Mouse (Mus musculus): ENCODE measurements at regions not wholly inside any gene's neighbourhood (a gene's known extent, or its start where the extent isn't known, plus 50 kb on each side); places are given as distances from the start of the nearest gene placed in this dataset.
A peak's percentile ranks its signal among the peaks of the same experiment; 100 is the strongest.
"Not testable (repeated sequence)": the region's sequence is repeated elsewhere in the genome, so short reads cannot be mapped to it uniquely, and the experiment has no call there.

- not testable (repeated sequence) for H3K4me3 ChIP-seq (ENCODE audit: low read depth, low read length); H3K4me2 ChIP-seq (replicated peaks; ENCODE audit: low read depth, low read length); H3K27me3 ChIP-seq (ENCODE audit: control insufficient read depth, insufficient read depth, low read length); H3K9ac ChIP-seq (ENCODE audit: low read depth, low read length); H3K9me3 ChIP-seq (ENCODE audit: control insufficient read depth, low read length); DNase-seq (ENCODE audit: low spot score); H3K27ac ChIP-seq (ENCODE audit: low read depth, low read length); ATAC-seq (ENCODE audit: low FRiP score); H3K36me3 ChIP-seq (ENCODE audit: control insufficient read depth, insufficient read depth, low read length); H3K4me1 ChIP-seq (replicated peaks; ENCODE audit: control insufficient read depth, insufficient read depth, low read length)
- WGBS = 89% methylated on average over 6 of the region's 6 CpGs
Measured at GRCm38 (mm10) chr13:50906431-50906830, 194.2 kb upstream of the Spin1 start.

GRCm38 (mm10) chr13:50906910-50907309 is 193.8 kb upstream of the Spin1 start:
- 81% methylated on average over 1 of the region's 1 CpGs for WGBS
- Histone ChIP-seq H3K9ac (ENCODE audit: low read depth, low read length) (no peak overlapping the region), H3K4me1 (replicated peaks; ENCODE audit: control insufficient read depth, insufficient read depth, low read length) (no peaks in the 10 kb centered on the region), H3K27ac (ENCODE audit: low read depth, low read length) (no peak overlapping the region), H3K4me2 (replicated peaks; ENCODE audit: low read depth, low read length) (no peak overlapping the region), H3K36me3 (ENCODE audit: control insufficient read depth, insufficient read depth, low read length) (no peaks in the 10 kb centered on the region), H3K9me3 (ENCODE audit: control insufficient read depth, low read length) (no peaks in the 10 kb centered on the region), H3K4me3 (ENCODE audit: low read depth, low read length) (no peak overlapping the region), H3K27me3 (ENCODE audit: control insufficient read depth, insufficient read depth, low read length) (no peaks in the 10 kb centered on the region)
- ATAC-seq (ENCODE audit: low FRiP score) (no peak), DNase-seq (ENCODE audit: low spot score) (no peak)

DNA sequence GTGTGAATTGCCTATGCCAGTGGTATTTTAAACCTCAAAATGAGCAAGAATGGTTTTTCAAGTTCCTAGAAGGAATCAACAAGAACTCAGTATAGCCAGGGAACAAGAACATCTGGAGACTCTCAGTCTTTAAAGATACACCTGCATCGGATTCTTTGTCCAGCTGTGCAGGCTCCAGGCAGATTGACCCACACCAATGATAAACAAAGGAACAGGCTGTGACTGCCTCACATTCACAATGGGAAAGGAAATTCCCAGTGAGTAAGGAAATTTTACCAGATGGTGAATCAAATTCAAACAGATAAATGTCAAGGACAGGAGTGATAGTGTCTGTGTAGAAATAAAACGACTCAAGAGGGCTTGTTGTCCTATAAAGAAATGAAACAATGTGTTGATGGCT is 187.9 kb upstream of the Spin1 start:
- H3K9me3 ChIP-seq (ENCODE audit: control insufficient read depth, low read length); H3K4me1 ChIP-seq (replicated peaks; ENCODE audit: control insufficient read depth, insufficient read depth, low read length); H3K27ac ChIP-seq (ENCODE audit: low read depth, low read length); ATAC-seq (ENCODE audit: low FRiP score); H3K27me3 ChIP-seq (ENCODE audit: control insufficient read depth, insufficient read depth, low read length); DNase-seq (ENCODE audit: low spot score); H3K9ac ChIP-seq (ENCODE audit: low read depth, low read length); H3K4me2 ChIP-seq (replicated peaks; ENCODE audit: low read depth, low read length); H3K36me3 ChIP-seq (ENCODE audit: control insufficient read depth, insufficient read depth, low read length); H3K4me3 ChIP-seq (ENCODE audit: low read depth, low read length): not testable (repeated sequence)
- WGBS = 72% methylated on average over 2 of the region's 2 CpGs

DNA sequence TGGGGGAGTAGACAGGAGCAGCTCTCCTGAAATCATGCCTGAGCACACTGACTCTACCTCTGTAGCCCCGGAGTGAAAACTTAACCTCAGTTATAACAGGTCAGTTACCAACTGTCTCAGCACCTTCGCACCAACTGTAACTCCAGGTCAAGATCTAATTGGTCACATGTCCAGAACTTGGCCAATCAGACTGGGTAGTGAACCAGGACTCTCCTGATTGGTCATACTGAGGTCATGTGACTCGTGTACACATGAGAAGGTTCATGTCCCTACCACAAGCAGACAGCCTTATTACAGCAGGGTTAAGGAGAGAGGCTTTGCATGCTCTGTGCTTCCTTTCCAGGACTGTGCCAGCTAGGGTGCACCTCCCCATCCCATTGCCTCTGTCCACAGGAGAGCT is 166.7 kb upstream of the Spin1 start:
- 92% methylated on average over 3 of the region's 3 CpGs for WGBS
- not testable (repeated sequence) for H3K27ac ChIP-seq (ENCODE audit: low read depth, low read length); H3K9ac ChIP-seq (ENCODE audit: low read depth, low read length); H3K36me3 ChIP-seq (ENCODE audit: control insufficient read depth, insufficient read depth, low read length); DNase-seq (ENCODE audit: low spot score); H3K4me1 ChIP-seq (replicated peaks; ENCODE audit: control insufficient read depth, insufficient read depth, low read length); H3K27me3 ChIP-seq (ENCODE audit: control insufficient read depth, insufficient read depth, low read length); H3K9me3 ChIP-seq (ENCODE audit: control insufficient read depth, low read length); H3K4me3 ChIP-seq (ENCODE audit: low read depth, low read length); ATAC-seq (ENCODE audit: low FRiP score); H3K4me2 ChIP-seq (replicated peaks; ENCODE audit: low read depth, low read length)

DNA sequence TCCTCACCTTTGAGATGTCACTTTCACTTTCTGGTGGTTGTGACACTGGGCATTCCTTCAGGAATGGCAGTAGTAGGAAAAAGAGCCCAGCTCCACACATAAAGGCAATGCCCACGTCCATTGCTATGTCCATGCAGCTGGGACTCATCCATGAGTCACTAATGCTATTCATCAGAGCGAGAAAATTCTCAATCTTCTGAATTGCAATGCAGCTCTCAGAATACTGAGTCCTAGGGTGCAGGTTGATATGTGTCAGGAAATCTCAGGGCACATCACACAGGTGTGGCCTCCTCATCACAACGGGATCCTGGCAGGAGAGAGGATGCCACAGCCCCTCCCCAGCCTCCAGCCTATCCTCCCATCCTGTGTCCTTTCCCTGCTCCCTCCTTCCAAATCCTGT is 158.1 kb upstream of the Spin1 start:
- H3K27me3 ChIP-seq (ENCODE audit: control insufficient read depth, insufficient read depth, low read length) = no peaks in the 10 kb centered on the region
- 81% methylated on average over 3 of the region's 3 CpGs for WGBS

GRCm38 (mm10) chr13:50949545-50950226 is 151.0 kb upstream of the Spin1 start:
- ATAC-seq (ENCODE audit: low FRiP score) (peak; percentile 57; the same call in 1 of the 2 replicates), DNase-seq (ENCODE audit: low spot score) (peak; percentile 88)
- H3K4me2 ChIP-seq (replicated peaks; ENCODE audit: low read depth, low read length) = no peak overlapping the region
- no peak overlapping the region for H3K27ac ChIP-seq (ENCODE audit: low read depth, low read length)
- WGBS = 43% methylated on average over 6 of the region's 6 CpGs
- no peaks in the 10 kb centered on the region for H3K4me1 ChIP-seq (replicated peaks; ENCODE audit: control insufficient read depth, insufficient read depth, low read length)
- H3K9me3 ChIP-seq (ENCODE audit: control insufficient read depth, low read length) = no peaks in the 10 kb centered on the region
- no peak overlapping the region for H3K4me3 ChIP-seq (ENCODE audit: low read depth, low read length)
- H3K27me3 ChIP-seq (ENCODE audit: control insufficient read depth, insufficient read depth, low read length) = no peaks in the 10 kb centered on the region
- no peak overlapping the region for H3K9ac ChIP-seq (ENCODE audit: low read depth, low read length)
- H3K36me3 ChIP-seq (ENCODE audit: control insufficient read depth, insufficient read depth, low read length) = no peaks in the 10 kb centered on the region

More for the DNA sequence above, 158.1 kb upstream of the Spin1 start:
- DNase-seq (ENCODE audit: low spot score) (no peak), ATAC-seq (ENCODE audit: low FRiP score) (no peak)
- Histone ChIP-seq H3K4me1 (replicated peaks; ENCODE audit: control insufficient read depth, insufficient read depth, low read length) (no peaks in the 10 kb centered on the region), H3K9me3 (ENCODE audit: control insufficient read depth, low read length) (no peaks in the 10 kb centered on the region), H3K4me3 (ENCODE audit: low read depth, low read length) (no peak overlapping the region), H3K9ac (ENCODE audit: low read depth, low read length) (no peak overlapping the region), H3K4me2 (replicated peaks; ENCODE audit: low read depth, low read length) (no peak overlapping the region), H3K27ac (ENCODE audit: low read depth, low read length) (no peak overlapping the region), H3K36me3 (ENCODE audit: control insufficient read depth, insufficient read depth, low read length) (no peaks in the 10 kb centered on the region)

GRCm38 (mm10) chr13:50954671-50955070 is 146.0 kb upstream of the Spin1 start:
- H3K4me2 ChIP-seq (replicated peaks; ENCODE audit: low read depth, low read length) = no peak overlapping the region
- 93% methylated on average over 6 of the region's 6 CpGs for WGBS
- ATAC-seq (ENCODE audit: low FRiP score) (no peak), DNase-seq (ENCODE audit: low spot score) (no peak)
- H3K27me3 ChIP-seq (ENCODE audit: control insufficient read depth, insufficient read depth, low read length) = no peaks in the 10 kb centered on the region
- H3K27ac ChIP-seq (ENCODE audit: low read depth, low read length) = no peak overlapping the region
- H3K4me1 ChIP-seq (replicated peaks; ENCODE audit: control insufficient read depth, insufficient read depth, low read length) = no peaks in the 10 kb centered on the region
- H3K9ac ChIP-seq (ENCODE audit: low read depth, low read length) = no peak overlapping the region
- no peaks in the 10 kb centered on the region for H3K9me3 ChIP-seq (ENCODE audit: control insufficient read depth, low read length)
- no peaks in the 10 kb centered on the region for H3K36me3 ChIP-seq (ENCODE audit: control insufficient read depth, insufficient read depth, low read length)
- H3K4me3 ChIP-seq (ENCODE audit: low read depth, low read length) = no peak overlapping the region

GRCm38 (mm10) chr13:50958051-50958883 is 142.4 kb upstream of the Spin1 start:
- no peak for ATAC-seq (ENCODE audit: low FRiP score)
- H3K4me1 ChIP-seq (replicated peaks; ENCODE audit: control insufficient read depth, insufficient read depth, low read length) = no peaks in the 10 kb centered on the region
- H3K9me3 ChIP-seq (ENCODE audit: control insufficient read depth, low read length) = no peaks in the 10 kb centered on the region
- H3K27ac ChIP-seq (ENCODE audit: low read depth, low read length) = no peak overlapping the region
- DNase-seq (ENCODE audit: low spot score) = no peak
- H3K27me3 ChIP-seq (ENCODE audit: control insufficient read depth, insufficient read depth, low read length) = no peaks in the 10 kb centered on the region
- no peaks in the 10 kb centered on the region for H3K36me3 ChIP-seq (ENCODE audit: control insufficient read depth, insufficient read depth, low read length)
- H3K9ac ChIP-seq (ENCODE audit: low read depth, low read length) = no peak overlapping the region
- 74% methylated on average over 20 of the region's 20 CpGs for WGBS
- no peak overlapping the region for H3K4me3 ChIP-seq (ENCODE audit: low read depth, low read length)
- H3K4me2 ChIP-seq (replicated peaks; ENCODE audit: low read depth, low read length) = no peak overlapping the region

- DNase-seq (ENCODE audit: low spot score) = no peak
- Histone ChIP-seq H3K27ac (ENCODE audit: low read depth, low read length) (no peak overlapping the region), H3K4me1 (replicated peaks; ENCODE audit: control insufficient read depth, insufficient read depth, low read length) (no peaks in the 10 kb centered on the region), H3K9me3 (ENCODE audit: control insufficient read depth, low read length) (no peaks in the 10 kb centered on the region), H3K27me3 (ENCODE audit: control insufficient read depth, insufficient read depth, low read length) (no peaks in the 10 kb centered on the region), H3K4me2 (replicated peaks; ENCODE audit: low read depth, low read length) (no peak overlapping the region), H3K36me3 (ENCODE audit: control insufficient read depth, insufficient read depth, low read length) (no peaks in the 10 kb centered on the region), H3K4me3 (ENCODE audit: low read depth, low read length) (no peak overlapping the region), H3K9ac (ENCODE audit: low read depth, low read length) (no peak overlapping the region)
- ATAC-seq (ENCODE audit: low FRiP score) = no peak
- 87% methylated on average over 12 of the region's 12 CpGs for WGBS
Measured at GRCm38 (mm10) chr13:50960909-50961308, 139.8 kb upstream of the Spin1 start.
